In genomic region chr11:113990466-113990865, GRCm38 (mm10) we compare ENCODE assay signal across 8 mouse cellular contexts.
DNase-seq lines count a peak whose midpoint lies in the region; ATAC-seq lines count a peak whose summit lies in the region.

No protein-coding gene starts in this region.

- peaks cover 29% of the 10 kb centered on the region for H3K4me1 ChIP-seq in embryonic facial prominence, embryonic 15.5 days
- H3K4me1 ChIP-seq in heart, embryonic 14.5 days (ENCODE audit: control insufficient read depth in 2 of 2, insufficient read depth in 2 of 2, low read length in 2 of 2): peaks cover 18 to 22% of the 10 kb centered on the region in 2 experiments
- H3K4me1 ChIP-seq in kidney, embryonic 15.5 days: peaks cover 25% of the 10 kb centered on the region
- peaks cover 56% of the 10 kb centered on the region for H3K4me1 ChIP-seq in limb, embryonic 12.5 days (replicated peaks)
- H3K4me1 ChIP-seq in neural tube, embryonic 12.5 days: peaks cover 58% of the 10 kb centered on the region

- DNase-seq in thymus, postnatal 25 days: peak; percentile 8
- no peak for DNase-seq in thymus, postnatal 36 days
- peak; percentile 49 to 69 for DNase-seq in urinary bladder, postnatal 4 days (ENCODE audit: low spot score in 2 of 2)

- peak overlapping the region; percentile 45 for H3K4me2 ChIP-seq in embryonic facial prominence, embryonic 15.5 days (replicated peaks)
- peak overlapping the region; percentile 40 for H3K4me2 ChIP-seq in heart, embryonic 14.5 days (ENCODE audit: low read length)
- H3K4me2 ChIP-seq in kidney, embryonic 15.5 days: peak overlapping the region; percentile 41
- H3K4me2 ChIP-seq in limb, embryonic 12.5 days: peak overlapping the region; percentile 44
- peak overlapping the region; percentile 47 for H3K4me2 ChIP-seq in neural tube, embryonic 12.5 days (replicated peaks)

- H3K27ac ChIP-seq in embryonic facial prominence, embryonic 15.5 days (replicated peaks): peak overlapping the region; percentile 60
- no peak overlapping the region for H3K27ac ChIP-seq in heart, embryonic 14.5 days (replicated peaks in 1 of 2; ENCODE audit: control insufficient read depth in 1 of 2, insufficient read depth in 1 of 2, low read depth in 2 of 2, low read length in 2 of 2)
- no peak overlapping the region for H3K27ac ChIP-seq in kidney, embryonic 15.5 days
- H3K27ac ChIP-seq in limb, embryonic 12.5 days: peak overlapping the region; percentile 54; the same call in 1 of the 2 replicates
- peak overlapping the region; percentile 47; the same call in 1 of the 2 replicates for H3K27ac ChIP-seq in neural tube, embryonic 12.5 days

- no peaks in the 10 kb centered on the region for H3K9me3 ChIP-seq in embryonic facial prominence, embryonic 15.5 days (replicated peaks)
- H3K9me3 ChIP-seq in heart, embryonic 14.5 days (ENCODE audit: control insufficient read depth, low read length): no peaks in the 10 kb centered on the region
- H3K9me3 ChIP-seq in kidney, embryonic 15.5 days (replicated peaks): no peaks in the 10 kb centered on the region
- no peaks in the 10 kb centered on the region for H3K9me3 ChIP-seq in limb, embryonic 12.5 days
- no peaks in the 10 kb centered on the region for H3K9me3 ChIP-seq in neural tube, embryonic 12.5 days

- H3K9ac ChIP-seq in embryonic facial prominence, embryonic 15.5 days: no peak overlapping the region
- no peak overlapping the region for H3K9ac ChIP-seq in heart, embryonic 14.5 days (ENCODE audit: low read length)
- H3K9ac ChIP-seq in kidney, embryonic 15.5 days: no peak overlapping the region
- no peak overlapping the region for H3K9ac ChIP-seq in limb, embryonic 12.5 days (replicated peaks)
- 0 out of 2 replicates have a peak overlapping the region, but pooled peaks have one; percentile 23 for H3K9ac ChIP-seq in neural tube, embryonic 12.5 days

- no peaks in the 10 kb centered on the region for H3K27me3 ChIP-seq in embryonic facial prominence, embryonic 15.5 days
- H3K27me3 ChIP-seq in heart, embryonic 14.5 days (ENCODE audit: control insufficient read depth, insufficient read depth, low read length): no peaks in the 10 kb centered on the region
- no peaks in the 10 kb centered on the region for H3K27me3 ChIP-seq in kidney, embryonic 15.5 days
- H3K27me3 ChIP-seq in limb, embryonic 12.5 days: peaks cover 56% of the 10 kb centered on the region
- no peaks in the 10 kb centered on the region for H3K27me3 ChIP-seq in neural tube, embryonic 12.5 days (replicated peaks)

- under 1% methylated on average over 6 of the region's 6 CpGs for WGBS in embryonic facial prominence, embryonic 15.5 days
- WGBS in heart, embryonic 14.5 days: 6% methylated on average over 6 of the region's 6 CpGs
- WGBS in kidney, embryonic 15.5 days: 5% methylated on average over 6 of the region's 6 CpGs
- under 1% methylated on average over 6 of the region's 6 CpGs for WGBS in limb, embryonic 12.5 days
- WGBS in neural tube, embryonic 12.5 days: 2% methylated on average over 6 of the region's 6 CpGs

- peak overlapping the region; percentile 36 for H3K4me3 ChIP-seq in embryonic facial prominence, embryonic 15.5 days (replicated peaks)
- H3K4me3 ChIP-seq in heart, embryonic 14.5 days (ENCODE audit: control insufficient read depth in 1 of 2, insufficient read depth in 1 of 2, low read depth in 1 of 2, low read length in 2 of 2): peak overlapping the region; percentile 26 to 28
- peak overlapping the region; percentile 26; the same call in 1 of the 2 replicates for H3K4me3 ChIP-seq in kidney, embryonic 15.5 days (replicated peaks)
- H3K4me3 ChIP-seq in limb, embryonic 12.5 days (replicated peaks): peak overlapping the region; percentile 30
- H3K4me3 ChIP-seq in neural tube, embryonic 12.5 days: no peak overlapping the region

- no peaks in the 10 kb centered on the region for H3K36me3 ChIP-seq in embryonic facial prominence, embryonic 15.5 days
- no peaks in the 10 kb centered on the region for H3K36me3 ChIP-seq in heart, embryonic 14.5 days (ENCODE audit: control insufficient read depth, insufficient read depth, low read length)
- H3K36me3 ChIP-seq in kidney, embryonic 15.5 days: no peaks in the 10 kb centered on the region
- H3K36me3 ChIP-seq in limb, embryonic 12.5 days: no peaks in the 10 kb centered on the region
- H3K36me3 ChIP-seq in neural tube, embryonic 12.5 days: no peaks in the 10 kb centered on the region

- ATAC-seq in embryonic facial prominence, embryonic 15.5 days (ENCODE audit: insufficient number of reproducible peaks, low FRiP score, low TSS enrichment, low read depth): peak; percentile 74
- 0 out of 2 replicates have a peak, but pooled peaks have one; percentile 32 for ATAC-seq in heart, embryonic 14.5 days (ENCODE audit: insufficient number of reproducible peaks, insufficient read depth, low FRiP score, low read depth)
- peak; percentile 73 for ATAC-seq in kidney, embryonic 15.5 days (replicated peaks; ENCODE audit: low FRiP score)
- ATAC-seq in limb, embryonic 12.5 days (ENCODE audit: insufficient number of reproducible peaks, insufficient read depth, low FRiP score, low TSS enrichment, low read depth): peak; percentile 64
- peak; percentile 70 for ATAC-seq in neural tube, embryonic 12.5 days (ENCODE audit: low FRiP score, low read depth)

Comparison
In these comparisons a context has a peak if more than half of its experiments do, and no peak if none do; other contexts are left out.
1. DNase-seq: peak in thymus, postnatal 25 days (single experiment) and urinary bladder, postnatal 4 days (2 of 2); none in thymus, postnatal 36 days (0 of 2).
2. H3K27ac ChIP-seq: peak in embryonic facial prominence, embryonic 15.5 days (single experiment), limb, embryonic 12.5 days (single experiment) and neural tube, embryonic 12.5 days (single experiment); none in heart, embryonic 14.5 days (0 of 2) and kidney, embryonic 15.5 days (single experiment).
3. Peak in every context shown above with its lines, with median percentiles within 50 percentile points of each other: ATAC-seq and H3K4me2 ChIP-seq.